Mouse (Mus musculus): ENCODE data around the gene Nemp1.

The Nemp1 gene

GRCm38 (mm10) chr10:127666501-127667268 lies at the start of gene Nemp1:
Gene Nemp1 (plus strand): TSS chr10:127666901.
- peak; percentile 92 for DNase-seq

GRCm38 (mm10) chr10:127617294-127617693 lies 49.4 kb upstream of the Nemp1 start:
- peak; percentile 79 for DNase-seq

- peak; percentile 65 for DNase-seq
Observed at GRCm38 (mm10) chr10:127618173-127618572, 48.5 kb upstream of the Nemp1 start.

GRCm38 (mm10) chr10:127619119-127619721 lies 47.5 kb upstream of the Nemp1 start:
- DNase-seq = peak; percentile 53

GRCm38 (mm10) chr10:127619941-127620405 lies 46.7 kb upstream of the Nemp1 start:
- DNase-seq = peak; percentile 75

GRCm38 (mm10) chr10:127620406-127621190 lies 46.1 kb upstream of the Nemp1 start, which contains the start of gene Lrp1:
Gene Lrp1 (minus strand): TSS chr10:127621148.
- DNase-seq = peak; percentile 85

- DNase-seq = peak; percentile 95
Observed at GRCm38 (mm10) chr10:127621191-127622056, 45.3 kb upstream of the Nemp1 start.

- no peak for DNase-seq
Observed at GRCm38 (mm10) chr10:127622057-127622392, 44.7 kb upstream of the Nemp1 start.

- DNase-seq = no peak
Observed at GRCm38 (mm10) chr10:127622661-127623060, 44.0 kb upstream of the Nemp1 start.

- DNase-seq = no peak
Observed at GRCm38 (mm10) chr10:127623439-127624216, 43.1 kb upstream of the Nemp1 start.

- DNase-seq = peak; percentile 67
Observed at GRCm38 (mm10) chr10:127626433-127626832, 40.3 kb upstream of the Nemp1 start.

- DNase-seq = no peak
Observed at GRCm38 (mm10) chr10:127631261-127632214, 35.2 kb upstream of the Nemp1 start.

GRCm38 (mm10) chr10:127632668-127633271 lies 33.9 kb upstream of the Nemp1 start:
- no peak for DNase-seq

GRCm38 (mm10) chr10:127640421-127640820 lies 26.3 kb upstream of the Nemp1 start:
- DNase-seq = no peak

- peak; percentile 85 for DNase-seq
Observed at GRCm38 (mm10) chr10:127641861-127642771, 24.6 kb upstream of the Nemp1 start.

GRCm38 (mm10) chr10:127642772-127643552 lies 23.7 kb upstream of the Nemp1 start, which contains the start of gene Stat6:
Gene Stat6 (plus strand): TSS chr10:127642986.
- DNase-seq = peak; percentile 61

- DNase-seq = peak; percentile 57
Observed at GRCm38 (mm10) chr10:127643553-127644238, 23.0 kb upstream of the Nemp1 start.

Data from cerebellum, adult 9-11 months (tissue).